Mouse (Mus musculus): ENCODE results near the gene Ttn. TPM values are rescaled to one million over a fixed set of nuclear protein-coding genes. Genes with fewer than 3 reads are reported as not detected.
A peak's percentile ranks its signal among the peaks of the same experiment; 100 is the strongest.

Gene Ttn
- polyA plus RNA-seq, 3 experiments from 2014 or later, result 7.6 to 14.9 (median 9.0) TPM

DNA sequence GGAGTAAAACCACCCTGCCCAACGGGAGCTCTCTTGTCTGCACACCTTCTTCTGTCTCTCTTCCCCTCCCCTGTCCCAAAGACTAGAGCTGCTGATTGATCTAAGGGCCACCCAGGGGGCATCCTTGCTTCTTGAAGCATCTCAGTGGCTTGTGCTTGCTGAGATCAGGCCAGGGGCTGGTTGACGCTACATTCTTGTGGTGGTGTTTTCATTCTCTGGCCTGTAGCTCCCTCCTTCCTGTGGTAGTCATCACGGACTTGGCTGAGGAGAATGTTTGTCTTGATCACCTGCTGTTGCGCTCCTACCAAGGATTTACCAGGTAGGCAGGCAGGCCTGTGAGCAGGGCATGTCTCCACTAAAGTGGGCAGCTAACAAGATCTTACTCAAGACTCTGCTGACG lies 279.6 kb downstream of the Ttn start:
- ATAC-seq, result no peak

DNA sequence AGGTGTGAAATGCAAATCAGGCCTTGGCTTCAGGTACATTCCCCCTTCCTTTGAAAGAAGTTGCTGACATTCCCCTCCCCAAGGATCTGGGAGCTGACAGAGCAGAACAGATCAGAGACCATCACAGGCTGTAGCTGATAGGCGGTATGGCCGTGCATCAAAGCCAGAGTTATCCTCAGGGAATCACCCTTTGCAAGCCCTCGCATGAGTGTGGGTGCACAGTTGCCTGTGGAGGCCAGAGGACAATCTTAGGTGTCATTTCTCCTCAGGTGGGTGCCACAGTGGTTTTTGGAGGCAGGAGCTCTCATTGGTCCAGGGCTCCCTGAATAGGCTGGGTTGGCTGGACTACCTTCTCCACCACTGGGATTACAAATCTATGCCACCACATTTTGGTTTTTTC lies 280.2 kb downstream of the Ttn start:
- ATAC-seq, result no peak

DNA sequence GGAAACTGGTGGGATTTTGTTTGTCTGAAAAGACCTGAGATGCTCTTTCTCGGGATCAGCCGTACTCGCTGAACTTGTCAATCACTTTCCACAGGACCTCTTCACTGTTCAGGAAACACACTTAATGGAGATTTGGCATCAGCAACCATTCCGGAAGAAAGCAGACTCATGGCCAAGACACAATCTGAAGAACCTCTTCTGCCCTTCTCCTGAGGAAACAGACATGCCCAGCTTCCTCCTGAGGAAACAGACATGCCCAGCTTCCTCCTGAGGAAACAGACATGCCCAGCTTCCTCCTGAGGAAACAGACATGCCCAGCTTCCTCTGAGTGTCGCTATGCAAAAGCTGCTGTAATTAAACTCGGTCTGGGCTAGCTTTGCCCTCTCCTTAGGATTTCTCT lies 287.1 kb downstream of the Ttn start:
- no peak for ATAC-seq

DNA sequence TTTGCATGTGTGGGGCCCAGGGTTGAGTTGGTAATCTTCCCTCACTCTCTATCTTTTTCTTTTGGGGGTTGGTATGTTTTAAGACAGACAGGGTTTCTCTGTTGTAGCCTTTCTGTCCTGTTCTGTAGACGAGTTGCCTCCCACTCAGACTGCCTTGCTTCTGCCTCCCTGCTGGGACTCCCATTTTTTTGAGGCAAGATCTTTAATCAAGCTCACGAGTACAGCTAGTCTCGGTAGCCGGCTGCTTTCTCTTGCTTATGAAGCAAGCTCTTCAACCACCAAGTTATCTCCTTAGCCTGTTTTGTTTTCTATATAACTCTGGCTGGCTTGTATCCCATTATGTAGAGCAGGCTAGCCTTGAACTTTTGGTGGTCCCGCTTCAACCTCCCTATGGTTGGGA lies 288.6 kb downstream of the Ttn start:
- no peak for ATAC-seq

DNA sequence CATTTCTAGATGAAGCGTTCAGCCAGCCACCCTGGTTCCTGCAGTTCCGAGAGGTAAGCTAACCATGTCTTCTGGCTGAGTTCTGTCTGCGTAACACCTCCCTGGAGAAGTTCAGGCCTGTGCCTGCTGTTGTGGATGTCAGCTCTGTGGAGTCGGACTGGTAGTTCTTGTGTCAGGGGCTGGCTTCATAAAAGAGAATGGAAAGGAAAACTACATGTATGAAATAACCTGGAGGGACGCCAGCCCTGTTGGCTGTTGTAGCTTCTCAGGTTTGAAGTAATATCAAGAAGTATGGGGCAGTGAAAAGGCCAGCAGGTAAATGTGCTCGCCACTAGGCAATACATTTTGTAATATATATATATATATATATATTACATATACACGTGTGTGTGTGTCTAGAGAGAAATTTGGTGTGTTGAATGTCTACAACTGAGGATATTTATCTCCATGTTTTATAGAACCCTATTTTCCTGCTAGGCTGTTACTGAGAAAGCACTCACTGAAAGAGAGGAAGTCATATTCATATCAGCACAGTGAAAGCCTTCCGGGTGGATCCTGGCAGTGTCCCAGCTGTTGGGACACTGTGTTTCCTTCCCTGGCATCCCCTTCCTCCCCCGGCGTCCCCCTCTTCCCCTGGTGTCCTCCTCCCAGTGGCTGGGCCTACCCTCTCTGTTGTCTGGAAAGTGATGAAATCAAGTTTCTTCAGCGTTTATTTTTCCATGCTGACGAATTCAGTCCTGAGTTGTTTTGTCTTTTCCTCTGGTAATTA lies 291.7 kb downstream of the Ttn start:
- no peak for ATAC-seq

DNA sequence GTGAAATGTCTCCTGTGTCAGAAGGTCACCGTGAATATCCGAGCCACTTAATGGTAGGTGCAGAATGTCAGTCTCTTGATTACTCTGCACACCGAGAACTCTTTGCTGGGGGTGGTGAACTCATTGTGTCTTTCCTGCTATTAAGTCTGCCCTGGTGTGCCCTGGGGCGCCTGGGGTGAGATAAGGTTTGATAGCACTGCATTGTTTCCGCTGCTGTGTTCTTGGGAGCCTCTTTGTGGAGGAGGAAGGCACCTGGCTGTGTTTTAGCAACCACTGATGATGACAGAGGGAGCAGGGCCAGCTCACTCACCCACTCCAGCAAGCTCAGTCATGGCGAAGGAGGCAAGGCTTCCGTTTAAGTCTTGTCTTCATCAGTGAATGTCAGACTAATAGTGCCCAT lies 294.2 kb downstream of the Ttn start:
- no peak for ATAC-seq

DNA sequence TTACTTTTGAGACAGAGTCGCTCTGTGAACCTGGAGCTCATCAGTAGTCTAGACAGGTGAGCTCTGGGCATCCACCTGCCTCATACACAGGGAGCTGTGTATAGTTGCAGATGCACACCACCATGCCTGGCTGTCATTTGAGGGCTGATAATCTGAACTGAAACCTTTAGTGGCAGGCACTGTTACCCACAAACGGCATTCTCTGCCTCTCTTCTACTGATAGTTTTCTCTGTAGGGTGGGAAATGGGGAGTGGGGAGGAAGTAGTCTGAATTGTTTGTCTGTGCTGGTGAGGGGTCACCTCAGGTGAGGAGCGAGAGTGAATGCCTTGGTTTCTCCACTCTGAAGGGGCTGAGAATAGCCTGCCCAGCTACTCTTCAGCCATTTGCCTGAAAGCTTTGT lies 294.7 kb downstream of the Ttn start:
- ATAC-seq, result no peak

DNA sequence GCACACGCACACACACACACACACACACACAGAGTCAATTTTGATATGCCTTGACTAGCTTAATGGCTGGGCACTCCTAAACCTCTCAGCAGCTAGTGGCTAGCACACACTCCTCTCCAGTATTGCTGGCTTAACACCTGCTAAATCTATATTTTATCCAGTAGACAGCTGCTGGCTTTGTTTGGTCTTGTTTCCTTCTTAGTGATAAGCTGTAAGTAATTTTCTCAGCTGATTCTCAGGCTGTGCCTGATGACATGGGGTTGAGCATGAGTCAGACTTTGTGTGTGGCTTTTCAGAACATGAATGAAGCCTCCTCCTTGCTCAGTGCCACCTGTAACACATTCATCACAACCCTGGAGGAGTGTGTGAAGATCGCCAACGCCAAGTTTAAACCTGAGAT lies 295.4 kb downstream of the Ttn start:
- no peak for ATAC-seq

DNA sequence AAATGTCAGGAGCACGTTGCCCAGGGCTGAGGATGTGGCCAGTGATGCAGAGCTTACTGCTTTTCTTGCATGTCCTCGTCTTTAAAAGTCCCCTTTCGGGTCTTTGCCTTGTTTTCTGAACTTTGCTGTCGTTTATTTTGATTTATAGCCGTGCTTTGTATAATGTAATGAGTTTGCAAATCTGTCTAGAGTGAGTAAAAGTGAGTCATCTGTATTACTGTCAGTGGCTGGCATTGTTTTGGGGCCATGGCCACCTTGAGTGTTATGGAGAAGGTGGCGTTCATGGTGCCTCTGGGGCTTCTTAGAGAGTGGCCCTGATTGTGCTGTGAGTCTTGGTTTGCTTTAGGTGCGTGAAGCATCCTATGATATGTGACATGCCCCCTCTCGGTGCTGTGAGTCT lies 300.0 kb downstream of the Ttn start:
- ATAC-seq, result no peak

DNA sequence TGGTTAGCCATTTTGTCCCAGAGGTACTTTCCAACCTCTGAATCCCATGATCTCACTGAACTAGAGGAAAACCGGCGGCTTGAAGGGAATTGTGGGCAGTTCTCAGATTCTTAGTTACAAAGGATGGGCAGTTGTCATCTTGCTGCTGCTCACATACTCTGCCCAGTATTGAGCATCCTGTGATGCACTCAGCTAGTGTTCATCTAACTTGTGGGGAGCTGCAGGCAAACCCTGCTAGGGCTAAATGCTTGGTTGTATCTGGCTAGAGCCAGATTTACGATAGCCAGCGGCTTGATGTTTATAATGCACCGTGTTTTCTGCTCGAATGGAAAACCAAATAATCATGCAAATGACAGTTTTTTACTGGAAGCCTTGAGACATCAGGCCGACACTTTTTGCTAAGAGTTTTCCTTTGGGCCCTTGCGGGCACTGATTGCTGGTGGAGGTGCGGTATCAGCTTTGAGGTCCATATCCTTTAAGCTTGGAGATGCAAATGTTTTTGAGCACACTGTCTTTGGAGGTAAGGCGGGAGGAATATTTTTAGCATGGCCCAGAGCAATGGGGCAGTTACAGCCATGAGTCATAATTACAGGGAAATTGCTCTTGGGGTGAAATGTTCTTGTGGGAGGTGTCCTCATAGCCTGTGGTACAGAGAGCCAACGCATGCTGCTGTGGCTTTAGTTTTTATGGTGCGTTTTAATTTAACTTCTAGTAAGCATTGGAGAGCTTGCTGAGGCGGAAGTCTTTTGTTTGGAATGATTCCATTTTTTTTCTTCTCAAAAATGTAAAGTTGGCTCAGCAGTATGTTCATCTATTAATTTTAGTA lies 305.7 kb downstream of the Ttn start:
- no peak for ATAC-seq

DNA sequence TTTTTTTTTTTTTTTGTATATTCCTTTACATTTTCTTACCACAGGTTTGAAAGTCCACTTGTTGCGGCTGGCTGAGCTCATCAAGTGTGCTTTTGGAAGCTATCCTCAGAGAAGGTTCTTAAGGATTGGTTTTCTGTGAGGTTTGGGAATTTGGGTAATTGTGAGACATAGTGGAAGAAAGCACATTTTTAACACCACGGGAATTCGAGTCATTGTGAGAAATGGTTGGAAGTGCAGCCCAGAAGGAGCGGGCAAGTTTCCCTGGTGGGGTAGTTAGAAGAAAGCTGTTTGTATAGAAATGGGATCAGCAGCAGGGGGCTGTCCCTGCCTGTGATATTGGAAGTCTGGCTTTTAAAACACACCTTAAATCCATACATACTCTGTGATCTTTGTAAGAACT lies 306.4 kb downstream of the Ttn start:
- ATAC-seq, result no peak

DNA sequence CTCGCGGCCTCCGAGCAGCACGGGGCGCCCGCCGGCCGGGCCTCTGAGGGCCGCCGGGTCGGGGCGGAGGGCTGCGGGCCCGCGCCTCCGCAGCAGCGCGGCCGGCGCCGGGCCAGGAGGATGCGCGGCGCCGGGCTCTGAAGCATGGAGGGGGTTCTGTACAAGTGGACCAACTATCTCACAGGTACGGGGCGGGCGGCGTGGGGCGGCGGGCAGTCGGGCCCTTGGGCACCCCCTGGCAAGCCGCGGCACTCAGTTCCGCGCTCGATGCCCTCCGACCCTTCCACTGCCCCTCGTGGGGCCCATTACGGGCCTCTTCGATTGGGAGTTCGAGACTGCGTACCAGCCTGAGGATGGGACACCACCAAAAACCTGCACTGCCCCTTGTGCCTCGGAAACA lies 306.9 kb downstream of the Ttn start:
- ATAC-seq, result peak; percentile 3

DNA sequence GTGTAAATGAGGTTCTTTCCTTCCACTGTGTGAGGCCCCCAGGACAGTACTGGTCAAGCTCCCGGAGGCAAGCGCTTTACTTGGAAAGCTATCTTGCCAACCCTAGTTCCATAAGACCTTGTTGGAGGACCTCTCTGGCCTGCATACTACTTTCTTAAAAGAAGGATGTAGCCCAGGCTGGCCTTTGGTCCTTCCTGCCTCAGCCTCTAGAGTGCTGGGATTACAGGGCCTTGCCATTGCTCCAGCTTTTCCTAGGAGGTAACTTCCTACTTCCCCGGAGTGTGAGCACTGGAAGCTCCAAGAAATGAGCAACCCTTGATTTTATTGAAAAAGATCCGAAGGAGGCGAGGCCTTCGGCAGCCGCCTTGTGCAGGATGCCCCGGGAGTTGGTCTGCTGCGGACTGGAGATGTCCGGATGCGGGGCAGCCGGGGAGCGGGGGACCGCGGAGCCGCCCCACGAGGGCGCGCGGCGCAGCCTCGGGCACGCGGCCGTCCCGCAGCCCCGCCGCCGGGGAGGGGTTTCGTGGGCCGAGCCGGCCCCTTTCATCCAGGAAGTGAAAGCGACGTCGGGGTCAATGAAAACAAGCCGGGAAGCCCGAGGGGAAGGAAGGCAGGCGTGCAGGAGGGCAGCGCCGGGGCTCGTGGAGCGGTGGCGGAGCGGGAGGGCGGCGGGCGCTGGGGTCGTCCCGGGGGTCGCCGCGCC lies 307.5 kb downstream of the Ttn start, which contains the start of gene Plekha3:
Plekha3 (plus strand) TSS at position 557 of the 703 bp plus-strand sequence.
- peak; percentile 60 for ATAC-seq

DNA sequence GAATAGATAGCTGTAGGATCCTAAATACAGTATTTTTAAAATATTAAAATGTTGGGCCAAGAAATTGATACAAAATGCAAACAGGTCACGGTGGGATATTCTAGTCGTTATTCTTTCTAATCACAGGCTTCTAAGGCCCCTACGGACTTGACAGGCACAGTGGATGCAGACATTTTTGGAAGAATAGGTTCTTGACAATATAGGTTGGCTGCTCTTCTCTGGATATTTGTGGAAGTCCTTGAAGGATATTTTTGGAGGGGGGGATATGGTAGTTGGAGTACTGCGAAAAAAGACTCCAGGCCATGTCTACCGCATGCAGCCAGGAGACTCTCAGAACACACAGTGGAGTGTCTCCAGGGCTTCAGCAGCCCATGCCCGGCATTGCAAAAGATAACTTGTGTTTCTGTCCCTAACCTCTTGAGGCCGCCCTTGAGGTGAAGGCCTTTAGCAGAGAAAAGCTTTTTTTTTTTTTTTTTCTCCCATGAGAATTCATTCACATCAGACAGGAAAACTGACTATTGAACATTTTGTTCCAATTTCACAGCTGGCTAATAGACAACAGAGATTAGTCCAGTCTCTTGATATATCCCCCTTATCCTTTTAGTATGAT lies 308.8 kb downstream of the Ttn start:
- peak; percentile 33 for ATAC-seq

DNA sequence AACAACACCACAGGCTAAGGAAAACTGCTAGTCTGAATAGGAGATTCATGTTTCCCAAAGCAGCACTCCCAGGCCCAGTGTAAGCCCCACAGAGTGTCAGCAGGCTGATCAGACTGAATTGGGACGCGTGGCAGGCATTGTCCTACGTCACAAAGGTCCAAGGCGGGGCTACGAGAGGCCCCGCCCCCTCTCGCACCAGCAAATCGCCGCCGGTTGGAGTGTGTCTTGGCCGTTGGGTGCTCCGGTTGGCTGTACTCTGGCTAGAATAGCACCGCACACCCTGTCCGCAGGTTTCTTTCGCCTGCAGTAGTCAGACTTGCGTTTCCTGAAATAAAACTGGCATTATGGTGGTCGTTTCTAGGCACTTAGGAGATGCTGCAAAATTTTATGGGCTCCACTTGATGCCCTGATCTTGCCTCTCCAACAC lies 309.4 kb downstream of the Ttn start, which contains the start of gene Fkbp7:
Fkbp7 (minus strand) TSS at position 151 of the 427 bp plus-strand sequence.
- ATAC-seq, result peak; percentile 85

DNA sequence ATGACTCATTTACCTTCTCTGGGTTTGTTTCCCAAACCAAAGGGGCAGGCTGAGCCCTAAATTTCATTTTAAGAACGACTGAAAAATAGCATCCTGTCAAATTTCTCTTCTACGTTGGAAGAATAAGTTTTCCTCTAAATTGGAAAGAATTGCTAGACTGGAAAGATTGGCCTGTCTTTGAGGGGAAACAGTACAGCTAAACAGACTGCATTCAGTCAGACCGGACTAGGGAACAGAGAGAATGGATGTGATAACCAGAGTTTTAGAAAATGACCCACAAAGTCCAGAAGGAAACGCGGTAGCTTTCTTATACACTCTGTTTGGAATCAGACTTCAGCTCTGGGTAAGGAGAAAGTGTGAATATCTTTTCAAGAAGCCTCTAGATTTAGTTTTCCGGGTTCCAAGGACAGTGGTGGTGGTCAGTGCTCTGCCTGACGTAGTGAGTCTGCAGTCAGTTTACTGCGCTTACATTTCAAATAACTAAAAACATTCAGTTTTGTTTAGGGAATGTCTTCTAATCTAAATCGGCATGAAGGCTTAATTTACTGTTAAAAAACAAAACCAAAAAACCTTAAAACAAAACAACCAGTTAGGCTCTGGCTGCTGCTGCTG lies 310.1 kb downstream of the Ttn start:
- ATAC-seq, result no peak

DNA sequence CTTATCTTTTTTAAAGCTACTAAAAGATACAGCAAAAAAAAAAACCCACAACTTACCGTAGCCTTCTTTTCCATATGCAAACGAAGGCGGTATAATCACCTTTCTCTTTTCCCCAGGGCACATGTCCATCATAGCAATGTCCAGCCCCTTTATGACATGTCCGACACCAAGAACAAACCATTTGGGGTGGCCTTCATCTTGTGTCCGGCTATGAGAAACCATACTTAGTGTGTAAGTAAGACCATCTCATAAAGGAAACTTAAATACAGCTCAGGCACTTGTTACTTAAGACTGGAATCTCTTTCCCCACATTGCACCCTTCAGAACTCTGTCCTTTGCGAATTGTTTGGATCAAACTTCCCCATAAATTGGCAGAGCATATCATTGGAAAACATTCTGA lies 310.7 kb downstream of the Ttn start:
- no peak for ATAC-seq

DNA sequence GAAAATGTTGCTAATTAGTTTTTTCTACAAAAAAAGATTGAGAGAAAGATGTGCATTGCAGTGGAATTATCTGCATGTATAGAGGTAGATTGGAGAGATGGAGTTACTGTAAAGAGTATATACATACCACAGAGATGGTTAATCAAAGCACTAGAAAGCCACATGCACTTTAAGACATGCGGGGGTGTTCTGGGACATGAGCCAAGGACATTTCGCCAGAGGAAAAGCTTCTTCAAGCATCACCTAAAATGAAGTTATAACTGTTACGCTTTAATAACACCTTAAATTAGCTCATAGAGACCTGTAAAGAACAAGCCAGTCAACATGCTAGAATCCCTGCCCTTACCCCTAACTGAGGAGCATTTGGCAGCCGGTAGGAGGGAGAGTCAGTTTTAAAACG lies 315.1 kb downstream of the Ttn start:
- ATAC-seq, result no peak

DNA sequence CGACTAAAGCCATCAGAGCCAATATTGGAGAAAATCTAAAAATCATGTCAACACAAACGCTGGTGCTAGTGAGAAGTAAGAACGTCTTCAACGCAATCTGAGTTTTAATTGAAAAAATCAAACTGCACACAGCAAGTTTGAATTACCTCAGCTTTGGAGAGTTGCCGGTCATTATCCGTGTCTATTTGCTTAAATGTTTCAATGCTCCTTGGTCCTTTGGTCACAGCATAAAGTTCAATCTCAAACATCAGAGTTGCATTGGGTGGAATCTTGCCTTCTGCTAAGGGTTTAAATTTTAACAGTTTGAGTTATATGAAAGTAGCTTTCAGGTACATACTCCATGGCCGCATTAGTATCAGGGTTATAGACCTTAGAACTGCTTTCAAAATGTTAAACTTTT lies 316.8 kb downstream of the Ttn start:
- ATAC-seq, result no peak

DNA sequence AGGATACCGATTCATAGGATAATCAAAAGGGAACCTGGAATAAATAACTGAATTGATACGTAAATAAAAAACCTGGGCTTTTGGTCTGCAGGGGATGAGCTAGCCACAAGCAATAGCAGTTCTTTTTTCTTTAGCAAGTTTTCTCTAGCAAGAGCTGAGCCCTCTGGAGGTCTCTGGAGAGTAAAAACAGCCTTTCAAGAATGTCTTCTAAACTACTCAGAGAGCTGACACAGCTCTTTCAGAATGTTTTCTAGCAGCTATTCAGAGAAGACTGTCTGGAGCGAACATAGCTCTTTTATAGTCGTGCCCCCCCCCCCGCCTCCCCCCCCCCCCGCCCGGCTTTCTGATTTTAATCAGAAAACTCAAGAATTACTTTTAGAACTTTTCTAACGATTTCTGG lies 322.9 kb downstream of the Ttn start:
- no peak for ATAC-seq

DNA sequence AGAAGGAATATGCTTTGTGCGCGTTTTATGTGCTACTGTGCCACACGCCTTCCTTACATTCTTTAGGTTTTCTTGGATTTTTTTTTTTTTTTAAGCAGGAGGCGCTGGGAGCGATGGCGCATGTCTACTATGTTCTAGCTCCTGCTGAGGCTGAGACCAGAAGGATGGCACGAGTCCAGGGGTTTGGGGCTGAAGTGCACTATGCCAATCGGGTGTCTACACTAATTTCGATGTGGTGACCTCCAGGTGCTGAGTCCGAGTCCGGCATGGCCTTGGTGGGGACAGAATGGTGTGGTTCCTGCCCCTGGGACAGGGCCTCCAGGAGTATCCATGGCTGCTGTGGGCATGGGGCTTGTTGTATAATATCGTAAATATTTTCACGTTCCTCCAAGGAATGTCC lies 323.8 kb downstream of the Ttn start:
- no peak for ATAC-seq

DNA sequence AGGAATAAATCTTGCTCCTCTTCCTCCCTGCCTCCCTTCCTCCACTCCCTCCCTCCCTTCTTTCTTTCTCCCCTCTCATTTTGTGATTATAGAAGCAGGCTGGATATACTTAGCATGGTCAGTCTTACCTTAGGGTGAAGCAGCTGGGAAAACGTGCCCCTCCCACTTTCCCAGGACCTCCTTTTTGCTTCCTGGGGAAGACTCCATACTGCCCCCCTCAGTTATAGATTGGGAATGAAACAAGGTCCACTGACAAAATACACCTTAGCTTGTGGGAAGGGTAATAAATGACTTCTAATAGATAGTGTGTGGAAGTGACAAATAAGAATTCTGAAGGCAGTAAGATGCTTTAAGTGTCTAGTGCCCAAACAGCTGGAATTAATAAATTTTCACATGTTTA lies 326.4 kb downstream of the Ttn start:
- no peak for ATAC-seq

Data from inflammation-experienced regulatory T-cells, adult 6 months (primary cell).